Mouse (Mus musculus) kidney, adult 11 months (tissue): Measurements from ENCODE around the gene Blvra.

Source experiments
- DNase-seq: peaks from one replicate; pipeline ENCODE4 v3.0.0; 2022

Blvra gene

GRCm38 (mm10) chr2:127137838-127138420, 67.5 kb downstream of the Blvra start:
- no peak for DNase-seq

DNA sequence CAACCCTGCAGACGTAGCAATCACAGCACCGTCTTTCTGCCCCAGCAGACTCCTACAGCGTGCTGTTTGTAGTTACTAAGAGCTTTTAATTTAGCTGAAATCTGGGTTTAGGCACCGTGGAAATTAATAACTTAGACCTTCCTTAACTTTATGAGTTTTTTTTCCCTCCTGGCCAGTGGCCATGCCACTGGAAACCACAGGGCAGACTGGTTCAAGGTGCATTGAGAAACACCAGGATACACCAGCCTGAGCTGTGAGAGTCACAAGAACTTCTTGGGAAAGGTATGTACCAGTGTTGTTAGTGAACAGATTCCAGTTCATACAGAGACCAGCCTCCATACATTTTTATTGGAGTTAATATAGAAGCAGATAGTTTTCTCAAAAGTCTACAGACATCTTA, 68.0 kb downstream of the Blvra start:
- DNase-seq: no peak

GRCm38 (mm10) chr2:127139094-127139493, 68.6 kb downstream of the Blvra start:
- no peak for DNase-seq

DNA sequence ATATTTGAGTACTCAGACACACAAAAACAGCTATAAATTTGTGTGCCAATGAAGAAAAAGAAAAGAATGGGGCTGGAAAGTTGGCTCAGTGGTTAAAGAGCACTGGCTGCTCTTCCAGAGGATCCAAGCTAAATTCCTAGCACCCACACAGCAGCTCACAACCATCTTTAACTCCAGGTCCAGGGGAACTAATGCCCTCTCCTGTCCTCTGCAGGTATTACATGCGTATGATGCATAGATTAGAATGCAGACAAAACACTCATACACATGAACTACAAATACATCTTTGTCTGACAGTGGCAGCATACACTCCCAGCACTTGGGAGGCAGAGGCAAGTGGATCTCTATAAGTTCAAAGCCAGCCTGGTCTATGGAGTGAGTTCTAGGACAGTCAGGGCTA, 69.1 kb downstream of the Blvra start:
- DNase-seq: no peak

GRCm38 (mm10) chr2:127140011-127140410, 69.5 kb downstream of the Blvra start:
- DNase-seq: no peak

- DNase-seq: no peak
These were observed 71.6 kb downstream of the Blvra start for GRCm38 (mm10) chr2:127142031-127142430.

GRCm38 (mm10) chr2:127142577-127143157, 72.2 kb downstream of the Blvra start:
- DNase-seq: no peak

DNA sequence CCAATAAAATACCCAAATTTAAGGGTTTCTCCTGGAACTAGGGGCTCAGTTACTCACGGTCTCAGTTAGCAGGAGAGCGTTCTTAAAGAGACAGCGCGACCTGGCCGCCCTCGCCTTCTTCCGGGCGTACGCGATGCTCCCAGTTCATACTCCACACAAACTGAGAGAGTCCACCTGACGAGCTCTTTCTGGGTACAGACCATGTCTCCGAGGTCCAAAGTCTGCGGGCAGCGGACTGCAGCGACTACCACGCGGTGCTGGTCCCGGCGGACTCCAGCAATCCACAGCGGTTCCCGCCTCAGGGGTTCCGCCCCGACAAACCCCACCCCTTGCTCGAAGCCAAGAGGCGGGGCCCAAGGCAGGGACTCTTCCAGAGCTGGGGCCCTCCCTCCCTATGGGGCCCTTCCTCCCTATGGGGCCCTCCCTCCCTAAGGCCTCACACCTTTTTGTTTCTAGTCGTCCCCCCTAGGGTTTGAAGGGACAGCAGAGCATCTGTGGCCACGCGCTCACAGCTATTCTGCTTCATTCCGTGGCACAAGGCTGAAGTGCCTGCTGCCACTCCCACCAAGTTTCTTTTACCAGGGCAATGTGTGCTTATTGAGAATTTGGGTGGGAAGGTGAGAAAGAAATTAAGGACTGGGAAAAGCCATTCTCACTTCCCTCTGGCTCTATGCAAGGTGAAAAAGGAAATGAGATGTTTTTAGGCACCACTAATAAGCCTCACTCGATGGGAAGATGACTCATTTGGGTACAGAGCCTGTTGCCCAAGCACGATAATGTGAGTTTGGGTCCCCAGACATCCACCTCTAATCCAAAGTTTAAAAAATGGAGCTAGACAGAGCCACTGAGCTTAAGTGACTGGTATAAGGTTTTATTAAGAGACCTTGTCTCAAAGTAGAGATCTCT, 72.9 kb downstream of the Blvra start, which contains the start of gene Itpripl1:
TSS of gene Itpripl1 (minus strand) at position 285 of the 906 bp plus-strand sequence.
- peak; percentile 94 for DNase-seq

- no peak for DNase-seq
These were observed 75.2 kb downstream of the Blvra start for GRCm38 (mm10) chr2:127145699-127146098.
